8 mouse cellular contexts compared by ENCODE assay signal in the genomic region with DNA sequence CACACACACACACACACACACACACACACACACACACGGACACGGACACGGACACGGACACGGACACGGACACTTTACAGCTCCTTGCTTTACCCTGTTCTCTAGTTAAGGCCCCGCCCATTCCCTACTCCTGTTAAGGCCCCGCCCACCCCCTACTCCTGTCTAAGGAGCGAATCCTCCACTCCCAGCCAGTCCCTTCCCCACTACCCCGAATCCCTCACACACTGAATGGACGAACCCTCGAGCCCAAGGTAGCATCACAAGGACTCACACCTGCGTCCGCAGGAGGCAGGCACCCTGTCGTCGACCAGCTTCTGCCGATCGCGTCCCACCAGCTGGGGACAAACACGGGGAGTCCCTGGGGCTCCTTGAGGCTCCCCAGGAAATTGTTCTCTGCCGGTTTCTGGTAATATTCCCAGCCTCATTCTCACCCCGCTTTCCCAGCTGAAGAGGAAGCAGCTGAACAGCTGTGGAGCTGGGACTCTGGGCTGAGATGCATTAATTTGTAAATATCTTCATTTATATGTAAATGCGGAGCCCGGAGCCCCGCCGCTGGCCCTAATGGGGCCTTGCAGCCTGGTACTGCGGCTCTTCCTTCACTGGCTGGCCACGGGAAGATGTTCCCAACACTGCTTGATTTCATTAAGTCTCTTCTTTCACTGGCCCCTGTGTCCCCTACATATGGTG.
DNase-seq lines count a peak whose midpoint lies in the region; ATAC-seq lines count a peak whose summit lies in the region.

No protein-coding gene starts in this region.

- no peaks in the 10 kb centered on the region for H3K36me3 ChIP-seq in hindbrain, embryonic 11.5 days (ENCODE audit: control insufficient read depth, insufficient read depth, low read length)
- H3K36me3 ChIP-seq in midbrain, embryonic 13.5 days: no peaks in the 10 kb centered on the region

- peak; percentile 68 for ATAC-seq in hindbrain, embryonic 11.5 days (ENCODE audit: low FRiP score)
- ATAC-seq in midbrain, embryonic 13.5 days: peak; percentile 67

- DNase-seq in adrenal gland, postnatal 10 days: peak; percentile 26
- DNase-seq in adrenal gland, postnatal 25 days: no peak
- DNase-seq in R1 (ENCODE audit: low read depth, low spot score): peak; percentile 96
- DNase-seq in hindbrain, embryonic 11.5 days (ENCODE audit: low spot score): peak; percentile 70
- DNase-seq in urinary bladder, postnatal 10 days (ENCODE audit: low spot score): no peak
- no peak for DNase-seq in B cell, adult 2 months
- no peak for DNase-seq in adrenal gland, adult 8-10 months

- H3K9ac ChIP-seq in hindbrain, embryonic 11.5 days (ENCODE audit: low read depth, low read length): no peak overlapping the region
- no peak overlapping the region for H3K9ac ChIP-seq in midbrain, embryonic 13.5 days (replicated peaks)

- peak overlapping the region; percentile 34 for H3K4me2 ChIP-seq in hindbrain, embryonic 11.5 days (replicated peaks; ENCODE audit: low read depth, low read length)
- peak overlapping the region; percentile 45 for H3K4me2 ChIP-seq in midbrain, embryonic 13.5 days (replicated peaks)

- peaks cover 18% of the 10 kb centered on the region for H3K4me1 ChIP-seq in hindbrain, embryonic 11.5 days (replicated peaks; ENCODE audit: control insufficient read depth, insufficient read depth, low read length)
- H3K4me1 ChIP-seq in midbrain, embryonic 13.5 days (replicated peaks): peaks cover 62% of the 10 kb centered on the region

- H3K27ac ChIP-seq in hindbrain, embryonic 11.5 days (ENCODE audit: low read depth, low read length): peak overlapping the region; percentile 68
- peak overlapping the region; percentile 85 for H3K27ac ChIP-seq in midbrain, embryonic 13.5 days

- 0 out of 2 replicates have a peak overlapping the region, but pooled peaks have one; percentile 1 for H3K4me3 ChIP-seq in hindbrain, embryonic 11.5 days (ENCODE audit: low read depth, low read length)
- H3K4me3 ChIP-seq in midbrain, embryonic 13.5 days (replicated peaks): 0 out of 2 replicates have a peak overlapping the region, but pooled peaks have one; percentile 1

- 1% methylated on average over 28 of the region's 28 CpGs for WGBS in hindbrain, embryonic 11.5 days
- 2% methylated on average over 28 of the region's 28 CpGs for WGBS in midbrain, embryonic 13.5 days

- H3K27me3 ChIP-seq in hindbrain, embryonic 11.5 days (ENCODE audit: control insufficient read depth, insufficient read depth, low read length): peaks cover 6% of the 10 kb centered on the region
- peaks cover 19% of the 10 kb centered on the region for H3K27me3 ChIP-seq in midbrain, embryonic 13.5 days

- H3K9me3 ChIP-seq in hindbrain, embryonic 11.5 days (ENCODE audit: control insufficient read depth, low read length): no peaks in the 10 kb centered on the region
- no peaks in the 10 kb centered on the region for H3K9me3 ChIP-seq in midbrain, embryonic 13.5 days

Comparison
In these comparisons a context has a peak if more than half of its experiments do, and no peak if none do; other contexts are left out.
1. DNase-seq: peak in adrenal gland, postnatal 10 days (single experiment), R1 (single experiment) and hindbrain, embryonic 11.5 days (single experiment); none in adrenal gland, postnatal 25 days (single experiment), urinary bladder, postnatal 10 days (single experiment), B cell, adult 2 months (0 of 2) and adrenal gland, adult 8-10 months (single experiment).